Mouse (Mus musculus): ENCODE measurements around the gene Gm10318. TPM values are rescaled to one million over a fixed set of nuclear protein-coding genes. Genes with fewer than 3 reads are reported as not detected.

Gm10318 gene
- total RNA-seq (2021): not detected
- not detected in 2 replicates for polyA plus RNA-seq (2012; rRNA removed)
- long read RNA-seq: 0 reads

- no peak for DNase-seq
Observed at GRCm38 (mm10) chr10:77852559-77852958, at the start of gene Gm10318. Gene Gm10318, plus strand, starts transcription at chr10:77852859.

DNA sequence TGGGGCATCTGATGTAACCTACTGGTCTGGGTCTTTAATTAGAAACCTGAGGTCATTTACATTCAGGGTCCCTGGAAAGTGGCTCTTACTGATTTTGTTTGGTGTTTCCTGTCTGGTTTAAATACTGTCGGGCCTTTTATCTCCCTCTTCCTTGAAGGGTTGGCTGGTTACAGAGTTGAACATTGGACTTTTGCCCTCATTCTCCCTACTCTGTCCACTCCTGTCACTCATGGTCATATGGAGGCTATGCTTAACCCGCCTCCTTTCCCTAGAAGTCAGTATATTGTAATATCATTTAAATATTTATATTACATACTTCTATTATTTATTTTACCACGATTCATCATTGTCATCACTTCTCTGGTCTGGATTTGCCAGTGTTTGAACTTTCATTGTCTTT, 48.6 kb upstream of the Gm10318 start:
- no peak for DNase-seq

GRCm38 (mm10) chr10:77811743-77812142, 40.9 kb upstream of the Gm10318 start, which contains the start of gene Gm9507:
Gene Gm9507, minus strand, starts transcription at chr10:77811843.
- DNase-seq: no peak

DNA sequence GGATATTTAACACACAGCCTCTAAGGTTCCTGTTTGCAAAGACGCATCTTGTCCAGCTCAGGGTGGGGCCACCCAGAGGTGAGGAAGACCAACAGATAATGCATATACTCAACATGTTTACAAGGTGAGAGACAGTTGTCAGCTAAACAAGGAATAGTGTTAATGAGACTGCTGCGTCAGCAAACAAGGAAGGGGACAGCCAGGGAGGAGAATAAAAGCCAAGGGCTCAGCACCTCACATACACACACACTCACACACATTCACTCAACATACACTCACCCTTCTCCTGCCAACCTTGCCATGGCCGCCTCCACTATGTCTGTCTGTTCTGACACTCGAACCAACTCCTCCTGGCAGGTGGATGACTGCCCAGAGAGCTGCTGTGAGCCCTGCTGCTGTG, 38.3 kb upstream of the Gm10318 start, which contains the start of gene Gm2696:
Gene Gm2696 (plus strand): TSS at position 301 of the 400 bp plus-strand sequence.
- DNase-seq: no peak

- DNase-seq: no peak
Observed at GRCm38 (mm10) chr10:77815514-77815913, 37.1 kb upstream of the Gm10318 start.

- DNase-seq: no peak
Observed at GRCm38 (mm10) chr10:77818523-77818922, 34.1 kb upstream of the Gm10318 start.

- DNase-seq: no peak
Observed at GRCm38 (mm10) chr10:77819203-77819602, 33.5 kb upstream of the Gm10318 start.

GRCm38 (mm10) chr10:77826951-77827350, 25.7 kb upstream of the Gm10318 start, which contains the start of gene Krtap10-4:
Gene Krtap10-4, minus strand, starts transcription at chr10:77827095.
- no peak for DNase-seq

GRCm38 (mm10) chr10:77835647-77836046, 17.0 kb upstream of the Gm10318 start, which contains the start of gene Krtap10-10:
Gene Krtap10-10, plus strand, starts transcription at chr10:77835947.
- no peak for DNase-seq

DNA sequence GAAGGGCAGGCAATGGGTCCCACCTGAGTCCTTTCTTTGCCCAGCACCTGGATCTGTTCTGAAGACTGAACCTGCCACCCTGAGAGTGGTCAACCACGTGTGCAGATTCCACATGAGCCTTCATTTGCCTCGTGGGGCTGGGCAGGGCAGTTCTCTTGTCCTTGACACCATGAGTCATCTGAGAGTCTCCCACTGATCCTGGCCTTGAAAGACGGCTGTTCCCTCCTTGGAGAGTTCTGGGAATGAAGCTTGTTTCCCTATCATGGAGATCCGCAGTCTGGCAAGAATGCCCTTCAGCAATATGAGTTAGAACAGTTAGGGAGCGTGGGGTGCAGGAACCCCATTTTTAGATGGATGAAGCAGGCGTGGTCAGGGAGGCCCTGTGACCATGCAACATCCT, 13.7 kb upstream of the Gm10318 start:
- peak; percentile 52 for DNase-seq

- no peak for DNase-seq
Observed at GRCm38 (mm10) chr10:77846503-77846902, 6.2 kb upstream of the Gm10318 start, which contains the start of gene Gm36176. Gene Gm36176, plus strand, starts transcription at chr10:77846803.

- DNase-seq: no peak
Observed at GRCm38 (mm10) chr10:77846961-77847360, 5.7 kb upstream of the Gm10318 start.

DNA sequence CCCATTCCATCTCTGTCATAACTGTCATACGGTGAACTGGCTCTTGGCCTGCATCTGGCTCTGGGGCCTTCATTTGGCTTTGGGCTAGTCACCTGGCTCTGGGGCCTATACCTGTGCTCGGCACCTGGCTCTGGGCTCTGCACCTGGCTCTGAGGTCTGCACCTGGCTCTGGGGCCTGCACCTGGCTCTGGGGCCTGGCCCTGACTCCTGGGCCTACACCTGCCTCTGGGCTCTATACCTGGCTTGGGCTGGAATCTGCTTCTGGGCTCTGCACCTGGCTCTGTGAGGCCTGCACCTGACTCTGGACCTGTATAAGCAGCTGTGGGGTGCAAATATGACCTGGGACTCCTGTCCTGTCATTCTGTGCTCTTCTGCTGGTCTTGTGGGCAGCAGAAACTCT, 5.1 kb upstream of the Gm10318 start:
- DNase-seq: no peak

- no peak for DNase-seq
Observed at GRCm38 (mm10) chr10:77861675-77862074, 9.0 kb downstream of the Gm10318 start, which contains the start of gene Gm3285. Gene Gm3285, plus strand, starts transcription at chr10:77861975.

GRCm38 (mm10) chr10:77864067-77864761, 11.6 kb downstream of the Gm10318 start:
- DNase-seq: peak; percentile 42

DNA sequence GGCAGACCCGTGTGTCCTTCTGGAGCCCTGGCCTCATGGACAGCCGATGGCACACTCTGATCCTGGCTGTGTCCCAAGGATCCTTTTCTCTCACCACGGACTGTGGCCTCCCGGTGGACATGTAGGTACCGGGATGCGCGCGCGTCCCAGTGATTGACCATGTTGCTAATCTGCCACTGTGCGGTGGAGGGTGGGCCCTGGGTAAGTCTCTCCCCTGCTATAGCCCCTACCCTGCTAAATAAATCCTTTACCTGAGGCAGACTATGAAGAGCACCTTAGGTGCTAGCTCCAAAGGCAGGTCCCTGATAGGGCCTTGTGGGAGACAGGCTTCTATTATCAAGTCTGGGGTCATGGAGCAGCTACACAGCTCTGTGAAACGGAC, 12.1 kb downstream of the Gm10318 start:
- DNase-seq: no peak

- DNase-seq: no peak
Observed at GRCm38 (mm10) chr10:77867546-77867945, 14.9 kb downstream of the Gm10318 start.

DNA sequence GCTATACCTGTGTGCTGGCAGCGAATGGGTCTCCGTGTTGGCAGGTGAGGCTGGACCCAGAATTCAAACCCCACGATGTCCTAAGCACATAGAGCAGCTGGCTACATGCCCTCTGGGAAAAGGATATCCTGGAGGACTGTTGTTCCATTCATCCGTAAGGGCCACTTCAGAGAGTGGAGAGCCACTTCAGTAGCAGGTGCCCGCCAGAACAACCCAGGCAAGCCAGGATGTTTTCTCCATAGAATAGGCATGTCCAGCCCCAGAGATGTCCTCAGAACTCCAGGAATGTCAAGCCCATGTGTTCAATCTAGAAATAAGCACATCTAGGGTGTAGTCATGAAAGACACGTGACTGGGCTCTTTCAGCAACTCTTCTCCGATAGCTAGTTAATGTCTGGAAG, 17.0 kb downstream of the Gm10318 start:
- DNase-seq: no peak

GRCm38 (mm10) chr10:77878985-77879384, 26.3 kb downstream of the Gm10318 start:
- peak; percentile 42 for DNase-seq

GRCm38 (mm10) chr10:77880305-77880704, 27.6 kb downstream of the Gm10318 start:
- DNase-seq: no peak

- no peak for DNase-seq
Observed at GRCm38 (mm10) chr10:77882553-77882952, 29.9 kb downstream of the Gm10318 start.

GRCm38 (mm10) chr10:77886007-77886747, 33.5 kb downstream of the Gm10318 start:
- no peak for DNase-seq

DNA sequence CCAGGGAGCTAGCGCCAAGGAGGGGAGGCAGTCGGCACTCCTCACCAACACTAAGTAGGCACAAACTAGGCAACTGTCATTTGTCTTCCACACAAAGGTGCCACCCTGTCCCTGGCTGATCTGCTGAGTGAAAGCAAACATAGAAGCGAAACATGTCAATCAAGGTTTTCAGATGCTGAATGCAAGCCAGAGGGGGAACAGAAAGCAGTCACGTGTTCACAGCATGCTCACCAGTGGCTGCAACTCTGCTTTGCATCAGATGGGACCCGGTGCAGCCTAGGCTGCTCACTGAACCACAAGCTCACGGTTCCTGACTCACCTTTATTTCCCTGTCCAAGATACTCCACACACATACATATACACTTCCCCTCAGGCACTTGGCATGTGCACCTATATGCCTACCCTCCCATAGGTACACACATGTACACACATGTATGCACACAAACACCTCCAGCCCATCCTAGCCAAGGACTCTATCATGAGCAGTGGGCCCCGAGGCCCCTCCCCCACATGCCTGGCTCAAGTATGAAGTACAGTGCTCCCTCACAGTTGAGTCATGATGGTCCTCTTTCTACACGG, 38.4 kb downstream of the Gm10318 start:
- no peak for DNase-seq

All from adrenal gland, adult 2 months (tissue).